Comparison of ENCODE assay signal across 8 mouse cellular contexts in the genomic region with DNA sequence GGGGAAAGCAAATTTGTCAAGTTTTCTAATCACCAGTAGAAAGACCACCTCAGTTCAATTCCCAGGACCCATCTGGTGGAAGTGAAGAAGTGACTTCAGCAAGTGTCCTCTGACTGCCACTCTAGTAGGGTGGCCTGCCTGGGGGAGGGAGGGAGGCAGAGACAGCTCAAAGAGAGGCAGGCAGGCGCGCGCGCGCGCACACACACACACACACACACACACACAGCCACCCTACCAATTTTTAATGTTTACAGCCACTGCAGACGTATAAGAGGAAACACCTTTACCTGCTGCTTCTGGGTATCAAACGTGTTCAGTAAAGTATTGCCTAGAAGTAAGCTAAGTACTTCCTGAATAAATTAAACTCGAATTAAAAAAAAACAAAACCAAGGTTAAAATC. TPM values are rescaled to one million over a fixed set of nuclear protein-coding genes. Genes with fewer than 3 reads are reported as not detected.
A peak's percentile ranks its signal among the peaks of the same experiment; 100 is the strongest.
DNase-seq lines count a peak whose midpoint lies in the region; ATAC-seq and TF ChIP-seq lines count a peak whose summit lies in the region.

No protein-coding gene starts in this region.

- H3K9ac ChIP-seq in kidney, embryonic 15.5 days = peak overlapping the region; percentile 95
- H3K9ac ChIP-seq in lung, postnatal 0 days (replicated peaks; ENCODE audit: low read depth) = peak overlapping the region; percentile 89

- peaks cover 11% of the 10 kb centered on the region for H3K36me3 ChIP-seq in kidney, embryonic 15.5 days
- H3K36me3 ChIP-seq in lung, postnatal 0 days (ENCODE audit: insufficient read depth, low read length) = no peaks in the 10 kb centered on the region

- no peak for TF ChIP-seq CTCF in lung, postnatal 0 days (IDR thresholded peaks at IDR 0.05)

- peak; percentile 12 to 14 for DNase-seq in right cerebral cortex, adult 2 months (ENCODE audit: low spot score in 2 of 2)
- DNase-seq in right cerebral cortex, adult 18-20 months = no peak
- DNase-seq in cerebellum, adult 9-11 months = peak; percentile 47
- peak; percentile 32 for DNase-seq in lung, postnatal 0 days (ENCODE audit: low spot score)
- peak; percentile 49 for DNase-seq in retina, postnatal 1 day
- DNase-seq in gastrocnemius, postnatal 25 days = no peak

- peak overlapping the region; percentile 89 for H3K27ac ChIP-seq in kidney, embryonic 15.5 days
- H3K27ac ChIP-seq in lung, postnatal 0 days (ENCODE audit: low read length) = peak overlapping the region; percentile 9; the same call in 1 of the 2 replicates

- WGBS in kidney, embryonic 15.5 days = 2% methylated on average over 9 of the region's 9 CpGs
- WGBS in lung, postnatal 0 days = 0% methylated on average over 8 of the region's 9 CpGs

- no peaks in the 10 kb centered on the region for H3K27me3 ChIP-seq in kidney, embryonic 15.5 days
- no peaks in the 10 kb centered on the region for H3K27me3 ChIP-seq in lung, postnatal 0 days (replicated peaks; ENCODE audit: insufficient read depth, low read length)

- H3K9me3 ChIP-seq in kidney, embryonic 15.5 days (replicated peaks) = no peaks in the 10 kb centered on the region
- no peaks in the 10 kb centered on the region for H3K9me3 ChIP-seq in lung, postnatal 0 days (ENCODE audit: low read length)

- ATAC-seq in granulocyte monocyte progenitor cell, adult 5-6 weeks (replicated peaks; ENCODE audit: poor library complexity, severe bottlenecking) = peak; percentile 34
- peak; percentile 49; the same call in 1 of the 2 replicates for ATAC-seq in kidney, embryonic 15.5 days (replicated peaks; ENCODE audit: low FRiP score)
- ATAC-seq in lung, postnatal 0 days = no peak

- peaks cover 14% of the 10 kb centered on the region for H3K4me1 ChIP-seq in kidney, embryonic 15.5 days
- no peaks in the 10 kb centered on the region for H3K4me1 ChIP-seq in lung, postnatal 0 days (ENCODE audit: insufficient read depth, low read depth, low read length)

- TF ChIP-seq EP300 in lung, postnatal 0 days (IDR thresholded peaks at IDR 0.05) = no peak

- peak overlapping the region; percentile 67 for H3K4me2 ChIP-seq in kidney, embryonic 15.5 days
- H3K4me2 ChIP-seq in lung, postnatal 0 days (replicated peaks; ENCODE audit: low read depth, low read length) = peak overlapping the region; percentile 79

- peak overlapping the region; percentile 90 for H3K4me3 ChIP-seq in kidney, embryonic 15.5 days (replicated peaks)
- peak overlapping the region; percentile 92 for H3K4me3 ChIP-seq in lung, postnatal 0 days (ENCODE audit: low read depth, low read length)

RNA-seq across cellular contexts. Expression of a gene that starts 1.2 kb away (rescaled TPM):
- 14.3 and 14.6 TPM in 2 replicates for total RNA-seq in granulocyte monocyte progenitor cell, adult 5-6 weeks (2014; fragmentation: Nextera tagmentation)
- total RNA-seq in granulocyte monocyte progenitor cell, adult 5-6 weeks (2017) = 11.3 and 20.3 TPM in 2 replicates
- 3.9 and 4.2 TPM in 2 replicates for polyA plus RNA-seq in kidney, embryonic 15.5 days (2015; fragmentation: Nextera tagmentation; extraction: Ambion mirVana)
- polyA plus RNA-seq in lung, postnatal 0 days (2015; fragmentation: Nextera tagmentation; extraction: Ambion mirVana) = 4.3 and 4.9 TPM in 2 replicates
- 10 to 100 TPM; 14.0 to 17.0 TPM for total RNA-seq in gastrocnemius, postnatal 25 days (2021)

RNA-seq across cellular contexts. Expression of a gene that starts 1.6 kb away (rescaled TPM):
- total RNA-seq in granulocyte monocyte progenitor cell, adult 5-6 weeks (2014; fragmentation: Nextera tagmentation) = 188 and 219 TPM in 2 replicates
- 347 and 460 TPM in 2 replicates for total RNA-seq in granulocyte monocyte progenitor cell, adult 5-6 weeks (2017)
- polyA plus RNA-seq in kidney, embryonic 15.5 days (2015; fragmentation: Nextera tagmentation; extraction: Ambion mirVana) = 174 and 190 TPM in 2 replicates
- 116 and 117 TPM in 2 replicates for polyA plus RNA-seq in lung, postnatal 0 days (2015; fragmentation: Nextera tagmentation; extraction: Ambion mirVana)
- total RNA-seq in gastrocnemius, postnatal 25 days (2021) = 100 to 1,000 TPM; 119 to 124 TPM

RNA-seq across cellular contexts. Expression of a gene that starts 45.8 kb away (rescaled TPM):
- not detected in 2 replicates for total RNA-seq in granulocyte monocyte progenitor cell, adult 5-6 weeks (2014; fragmentation: Nextera tagmentation)
- not detected in 2 replicates for total RNA-seq in granulocyte monocyte progenitor cell, adult 5-6 weeks (2017)
- polyA plus RNA-seq in kidney, embryonic 15.5 days (2015; fragmentation: Nextera tagmentation; extraction: Ambion mirVana) = not detected in 2 replicates
- 0.20 and 0.48 TPM in 2 replicates for polyA plus RNA-seq in lung, postnatal 0 days (2015; fragmentation: Nextera tagmentation; extraction: Ambion mirVana)
- not detected for total RNA-seq in gastrocnemius, postnatal 25 days (2021)

Comparison
In these comparisons a context has a peak if more than half of its experiments do, and no peak if none do; other contexts are left out.
1. DNase-seq: peak in right cerebral cortex, adult 2 months (2 of 2), cerebellum, adult 9-11 months (single experiment), lung, postnatal 0 days (single experiment) and retina, postnatal 1 day (single experiment); none in right cerebral cortex, adult 18-20 months (single experiment) and gastrocnemius, postnatal 25 days (single experiment).